Mouse (Mus musculus): Measurements from ENCODE around the gene Mast3. TPM values are rescaled to one million over a fixed set of nuclear protein-coding genes. Genes with fewer than 3 reads are reported as not detected.

The Mast3 gene
- polyA plus RNA-seq, 1 experiment: 178 TPM

DNA sequence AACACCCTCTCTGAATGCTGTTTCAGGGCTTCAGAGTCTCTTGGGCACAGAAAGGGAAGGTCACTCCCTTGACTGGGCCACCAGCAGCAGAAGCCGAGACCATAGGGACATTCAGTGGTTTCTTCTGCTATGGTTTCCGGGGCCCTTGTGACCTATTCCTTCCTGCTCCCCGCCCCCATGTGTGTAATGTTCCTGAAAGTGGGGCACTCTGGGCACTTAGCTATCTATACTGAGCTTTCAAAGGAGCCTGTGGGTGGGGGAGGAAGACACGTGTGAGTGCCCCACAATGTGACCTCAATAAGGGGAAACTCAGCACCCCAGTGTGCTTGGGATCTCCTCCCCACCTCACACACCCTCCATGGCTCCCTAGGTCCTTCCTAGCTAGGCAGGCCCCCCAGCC lies 1.7 kb upstream of the Mast3 start:
- no peak for DNase-seq (ENCODE audit: extremely low spot score in 1 of 2, low spot score in 1 of 2)

DNA sequence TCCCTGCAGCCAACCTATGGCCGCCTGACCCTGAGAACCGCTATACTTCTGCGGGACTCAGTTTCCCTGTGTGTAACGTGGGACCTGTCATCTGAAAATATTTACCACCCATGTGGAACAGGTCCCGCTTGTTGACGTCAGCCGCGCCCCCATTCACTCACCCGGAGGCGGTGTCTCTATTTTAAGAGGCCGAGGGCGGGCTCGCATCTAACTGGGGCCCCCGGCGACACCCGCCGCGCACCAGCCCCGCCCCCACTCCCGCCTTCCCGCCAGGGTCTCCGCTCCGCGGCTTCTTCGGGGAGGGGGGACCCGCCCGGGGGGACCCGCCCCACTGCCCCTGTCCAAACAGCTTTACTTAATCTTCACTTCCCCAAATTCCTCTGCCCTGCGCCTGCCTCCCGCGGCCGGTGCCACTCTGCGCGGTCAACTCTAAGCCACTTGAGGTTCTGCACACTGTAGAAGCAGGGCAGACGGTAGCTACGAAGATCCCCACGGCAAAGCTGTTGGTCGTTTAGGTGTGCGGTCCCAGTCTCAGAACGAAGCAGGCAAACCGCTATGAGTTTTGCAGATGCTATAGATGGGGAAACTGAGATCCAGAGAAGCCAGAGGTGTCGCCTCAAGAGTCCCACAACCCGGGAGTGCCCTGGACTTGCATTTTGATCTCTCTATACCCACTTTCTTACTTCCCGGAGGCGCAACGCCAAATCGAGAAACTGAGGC lies 933 bp downstream of the Mast3 start:
- DNase-seq (ENCODE audit: extremely low spot score in 1 of 2, low spot score in 1 of 2): peak in 1 of 2 experiments; percentile 88

DNA sequence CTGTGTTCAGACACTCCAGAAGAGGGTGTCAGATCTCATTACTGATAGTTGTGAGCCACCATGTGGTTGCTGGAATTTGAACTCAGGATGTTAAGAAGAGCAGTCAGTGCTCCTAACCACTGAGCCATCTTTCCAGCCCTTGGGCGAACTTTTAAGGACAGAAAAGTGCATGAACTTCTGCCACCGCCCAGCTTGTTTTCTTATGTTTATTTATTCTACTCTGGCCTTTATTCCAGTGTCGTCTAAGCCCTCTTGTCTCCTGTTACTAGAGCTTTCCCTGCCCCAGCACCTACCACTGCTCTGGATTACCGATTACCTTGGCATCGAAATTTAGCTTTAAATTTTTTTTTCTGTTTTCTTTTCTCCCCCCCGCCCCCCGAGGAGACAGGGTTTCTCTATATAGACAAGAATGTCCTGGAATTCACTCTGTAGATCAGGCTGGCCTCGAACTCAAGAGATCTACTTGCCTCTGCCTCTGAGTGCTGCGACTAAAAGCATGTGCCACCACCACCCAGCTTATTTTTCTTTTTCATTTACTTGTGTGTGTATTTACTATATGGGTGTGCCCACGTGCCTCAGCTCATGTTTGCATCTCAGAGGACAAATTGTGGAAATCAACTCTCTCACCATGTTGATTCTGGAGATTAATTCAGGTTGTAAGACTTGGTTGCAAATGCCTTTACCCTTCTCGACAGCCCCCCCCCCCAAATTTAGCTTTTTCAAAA lies 1.9 kb downstream of the Mast3 start:
- no peak for DNase-seq (ENCODE audit: extremely low spot score in 1 of 2, low spot score in 1 of 2)

DNA sequence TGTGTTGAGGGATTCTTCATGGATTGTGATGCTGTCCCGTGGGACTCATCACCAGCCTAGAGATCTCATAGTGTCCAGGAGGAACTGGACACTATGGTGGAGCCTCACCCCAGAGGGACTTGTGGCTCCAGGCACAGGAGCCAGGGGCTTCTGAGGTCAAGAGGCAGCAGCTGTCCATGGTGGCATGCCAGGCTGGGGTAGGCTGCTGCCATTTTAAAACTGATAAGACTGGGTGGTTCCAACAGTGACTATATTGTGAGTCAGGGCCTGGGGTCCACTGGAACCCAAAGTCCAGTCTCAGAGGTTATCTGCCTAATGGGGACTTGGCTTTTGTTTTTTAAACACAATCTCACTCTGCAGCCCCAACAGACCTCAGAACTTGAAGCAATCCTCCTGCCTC lies 3.0 kb downstream of the Mast3 start:
- no peak for DNase-seq (ENCODE audit: extremely low spot score in 1 of 2, low spot score in 1 of 2)

DNA sequence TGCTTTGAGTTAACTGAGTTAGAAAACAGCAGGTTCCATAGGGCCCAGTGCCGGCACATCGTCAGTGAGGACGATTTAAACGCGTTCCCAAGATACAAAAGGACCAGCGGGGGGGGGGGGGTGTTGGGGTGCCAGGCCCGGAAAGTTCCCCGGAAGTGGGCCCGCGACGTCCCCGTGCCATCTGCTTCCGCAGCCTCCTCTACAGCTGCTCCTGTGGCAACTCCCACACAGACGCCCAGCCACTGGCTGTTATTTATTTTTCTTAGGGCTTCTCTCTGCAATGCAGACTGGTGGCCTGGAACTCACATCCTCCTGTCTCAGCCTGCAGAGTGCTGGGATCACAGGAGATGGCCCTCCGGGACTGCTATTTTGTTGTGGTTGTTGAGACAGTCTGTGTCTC lies 3.7 kb downstream of the Mast3 start:
- peak in 1 of 2 experiments; percentile 87 for DNase-seq (ENCODE audit: extremely low spot score in 1 of 2, low spot score in 1 of 2)

DNA sequence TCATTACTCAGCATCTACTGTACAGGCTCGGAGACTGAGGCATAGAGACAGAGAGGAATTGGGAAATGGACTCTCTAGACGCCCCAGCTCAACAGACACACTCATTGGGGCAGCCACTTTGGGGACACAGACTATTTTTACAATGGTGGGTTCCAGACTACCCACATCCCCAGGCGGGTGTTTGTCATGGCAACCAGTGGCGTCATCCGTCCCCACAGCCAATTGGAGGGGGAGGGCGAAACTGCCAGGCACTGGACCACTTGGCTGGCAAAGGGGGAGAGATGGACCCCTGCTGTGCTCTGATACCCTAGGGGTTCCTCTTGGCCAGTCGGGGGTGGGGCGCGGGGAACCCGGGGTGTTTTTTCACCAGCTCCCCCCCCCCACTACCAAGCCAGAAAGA lies 4.2 kb downstream of the Mast3 start:
- peak in 1 of 2 experiments; percentile 77 for DNase-seq (ENCODE audit: extremely low spot score in 1 of 2, low spot score in 1 of 2)

DNA sequence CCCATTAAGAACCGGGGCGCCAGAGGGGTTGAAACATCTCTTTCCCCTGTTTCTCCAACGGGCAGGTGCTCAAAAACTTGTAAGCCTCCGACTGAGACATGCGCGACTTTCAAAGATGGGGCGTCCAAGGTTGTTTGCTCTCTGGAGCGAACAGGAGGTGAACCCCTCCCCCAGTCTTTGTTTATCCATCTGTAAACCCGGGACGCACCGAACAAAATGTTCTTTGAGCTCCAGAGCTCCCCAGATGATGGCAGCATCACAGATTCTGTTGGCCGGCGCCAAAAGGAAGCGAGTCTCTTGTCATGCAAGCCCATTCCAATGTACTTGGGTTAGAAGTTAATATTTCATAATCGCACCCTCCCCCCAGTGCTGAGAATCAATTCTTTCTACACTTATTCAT lies 6.6 kb downstream of the Mast3 start:
- peak in 1 of 2 experiments; percentile 63 for DNase-seq (ENCODE audit: extremely low spot score in 1 of 2, low spot score in 1 of 2)

DNA sequence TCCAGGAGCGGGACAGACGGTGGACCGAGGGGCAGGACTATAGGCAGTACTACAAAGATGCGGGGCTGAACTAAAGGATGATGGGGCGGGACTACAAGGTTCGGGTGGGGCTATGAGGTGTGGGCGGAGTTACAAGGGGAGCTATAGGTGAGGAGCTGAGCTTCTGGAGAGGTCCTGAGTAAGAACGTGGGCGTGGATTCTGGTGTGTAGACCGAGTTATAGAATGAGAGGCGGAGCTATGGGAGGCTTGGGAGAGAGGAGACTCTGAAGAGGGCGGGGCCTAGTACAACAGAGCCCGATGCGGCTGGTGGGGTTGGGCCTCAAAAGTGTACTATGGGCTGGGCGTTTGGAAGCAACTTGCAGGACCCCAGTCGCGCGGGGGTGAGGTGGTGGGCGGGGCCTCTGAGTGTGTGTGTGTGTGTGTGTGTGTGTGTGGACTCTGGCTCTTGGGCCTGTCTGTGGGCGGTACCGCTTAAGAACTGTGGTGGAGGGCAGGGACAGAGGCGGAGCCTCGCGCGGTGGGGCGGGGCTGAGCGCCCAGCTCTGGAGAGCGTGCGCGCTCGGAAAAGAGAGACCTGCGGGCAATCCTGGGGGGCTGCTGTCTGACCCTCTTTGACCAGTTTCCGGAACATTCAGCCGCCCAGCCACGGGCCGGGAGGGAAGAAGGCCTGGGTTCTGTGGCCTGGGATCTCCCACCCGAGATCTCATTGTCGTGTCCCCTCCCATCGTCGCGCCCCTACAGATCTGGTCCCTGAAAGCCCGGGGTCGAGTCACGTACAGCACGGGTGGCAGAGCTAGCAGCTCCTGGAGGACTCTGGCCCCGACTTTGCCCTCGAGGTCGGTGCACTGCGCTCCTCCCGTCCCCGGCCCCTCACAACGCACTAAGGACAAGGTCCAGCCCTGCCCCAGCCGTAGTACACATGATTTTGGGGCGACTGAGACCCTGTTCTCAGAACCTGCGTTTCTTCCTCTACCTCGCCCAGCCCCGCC lies 7.5 kb downstream of the Mast3 start:
- peak; percentile 89 to 91 for DNase-seq (ENCODE audit: extremely low spot score in 1 of 2, low spot score in 1 of 2)

DNA sequence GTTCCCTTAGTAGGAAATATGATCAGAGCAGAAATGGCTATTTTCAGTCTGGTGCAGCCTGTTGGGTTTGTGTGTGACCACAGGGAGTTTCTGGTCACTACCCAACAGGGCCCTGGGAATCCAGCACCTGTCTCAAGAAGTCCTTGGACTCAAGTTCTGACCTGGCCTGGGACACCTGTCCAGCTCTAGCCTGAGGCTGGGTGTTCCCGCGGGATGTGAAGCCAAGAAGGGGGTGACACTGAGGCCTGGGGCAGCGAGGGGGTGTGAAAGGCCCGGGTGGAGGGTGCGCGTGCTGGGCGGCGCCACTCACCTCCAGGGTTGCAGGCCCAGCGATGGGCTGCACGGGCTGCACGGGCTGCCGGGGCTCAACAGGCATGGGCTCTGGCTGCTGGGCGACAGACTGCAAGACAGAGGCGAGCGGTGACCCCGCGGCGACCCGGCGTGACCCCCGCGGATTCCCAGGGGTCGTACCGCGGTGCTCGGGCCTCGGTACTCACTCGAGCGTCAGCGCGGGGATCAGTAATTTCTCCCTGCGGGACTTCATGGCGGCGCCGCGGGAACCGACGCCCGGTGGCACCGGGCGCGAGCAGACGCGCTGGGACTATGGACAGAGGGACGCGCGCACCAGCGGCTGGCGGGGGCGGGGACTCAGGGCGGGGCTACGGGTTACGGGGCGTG lies 8.3 kb downstream of the Mast3 start:
- DNase-seq (ENCODE audit: extremely low spot score in 1 of 2, low spot score in 1 of 2): no peak

DNA sequence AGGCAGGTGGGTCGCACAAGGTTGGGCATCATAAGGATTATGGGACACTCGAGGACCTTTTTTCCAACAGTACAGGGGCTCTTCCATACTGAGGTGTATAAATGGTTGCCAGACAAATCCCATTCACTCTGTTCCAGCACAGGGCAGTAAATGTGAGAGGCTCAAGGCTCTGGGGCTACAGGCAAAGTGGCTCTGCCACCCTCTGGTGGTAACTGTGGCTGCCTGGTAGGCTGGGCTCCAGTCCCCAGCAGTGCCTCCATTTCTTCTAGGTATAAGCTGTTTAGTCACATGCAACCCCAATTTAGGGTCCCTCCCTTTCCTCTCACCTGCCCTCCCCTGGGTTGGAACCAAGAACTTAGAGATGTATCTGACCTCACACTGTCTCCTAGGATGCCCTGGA lies 9.5 kb downstream of the Mast3 start:
- no peak for DNase-seq (ENCODE audit: extremely low spot score in 1 of 2, low spot score in 1 of 2)

DNA sequence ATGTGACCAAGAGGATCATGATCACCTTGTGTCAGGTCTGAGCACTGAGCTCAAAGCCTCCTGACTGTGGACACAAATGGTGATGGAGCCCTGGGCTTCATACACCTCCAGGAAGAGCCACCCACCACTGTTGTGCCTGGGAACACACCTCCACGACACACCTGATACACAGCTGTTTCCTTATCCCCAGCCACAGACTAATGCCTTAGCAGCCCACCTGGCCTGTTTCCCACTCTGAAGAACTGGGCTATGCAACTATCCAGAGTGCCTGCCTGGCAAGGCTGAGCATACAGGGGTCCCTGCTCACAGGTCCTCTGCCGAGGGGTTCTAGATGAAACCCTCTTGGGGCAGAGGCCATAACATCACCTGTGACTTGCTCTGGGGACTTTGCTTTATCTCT lies 10.6 kb downstream of the Mast3 start:
- no peak for DNase-seq (ENCODE audit: extremely low spot score in 1 of 2, low spot score in 1 of 2)

DNA sequence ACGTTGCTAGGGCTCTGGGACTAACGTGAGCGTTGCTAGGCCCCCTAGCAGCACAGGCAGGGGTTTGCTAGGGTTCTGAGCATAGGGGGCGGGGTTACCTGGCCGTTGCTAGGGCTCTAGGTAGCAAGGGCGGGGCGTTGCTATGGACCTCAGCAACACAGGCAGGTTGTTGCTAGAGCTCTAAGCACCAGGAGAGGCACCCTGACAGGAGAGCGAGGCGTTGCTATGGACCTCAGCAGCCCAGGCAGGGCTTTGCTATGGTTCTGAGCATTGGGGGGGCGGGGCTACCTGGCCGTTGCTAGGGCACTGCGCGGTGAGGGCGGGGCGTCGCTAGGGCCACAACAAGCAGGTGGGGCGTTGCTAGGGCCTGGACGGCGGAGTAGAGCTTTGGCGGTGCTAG lies 12.2 kb downstream of the Mast3 start:
- DNase-seq (ENCODE audit: extremely low spot score in 1 of 2, low spot score in 1 of 2): no peak

DNA sequence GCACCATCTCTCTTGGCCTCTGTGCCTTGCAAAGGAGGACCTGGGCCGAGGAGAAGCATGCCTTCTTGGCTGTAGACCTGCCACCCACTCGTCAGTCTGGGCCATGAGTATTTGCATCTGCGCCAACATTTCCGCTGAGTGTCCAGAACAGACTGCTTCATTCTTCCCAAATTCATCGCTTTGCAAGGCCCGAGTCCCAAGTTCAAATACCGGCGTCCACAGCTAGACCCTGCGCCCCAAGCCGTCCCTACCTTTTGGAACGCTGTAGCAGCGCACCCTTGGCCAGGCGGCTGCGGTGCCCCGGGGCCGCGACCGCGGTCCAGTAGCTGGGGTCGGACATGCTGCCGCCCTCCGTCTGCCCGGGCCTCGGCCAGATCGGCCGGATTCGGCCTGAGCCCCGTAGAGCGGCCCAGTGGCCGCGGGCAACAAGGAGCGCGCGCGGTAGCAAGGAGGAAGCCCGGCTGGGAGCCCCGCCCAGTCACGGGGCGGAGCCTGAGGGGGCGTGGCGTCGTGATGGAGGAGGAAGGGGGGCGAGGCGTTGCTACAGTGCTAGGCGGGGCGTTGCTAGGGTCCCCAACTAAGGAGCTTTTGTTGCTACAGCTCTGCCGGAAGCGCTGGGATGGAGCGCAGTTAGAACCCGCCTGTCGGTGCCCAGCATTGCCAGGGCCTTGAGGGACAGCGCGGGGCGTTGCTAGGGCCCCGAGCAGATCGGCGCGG lies 12.7 kb downstream of the Mast3 start:
- peak; percentile 92 to 97 for DNase-seq (ENCODE audit: extremely low spot score in 1 of 2, low spot score in 1 of 2)

DNA sequence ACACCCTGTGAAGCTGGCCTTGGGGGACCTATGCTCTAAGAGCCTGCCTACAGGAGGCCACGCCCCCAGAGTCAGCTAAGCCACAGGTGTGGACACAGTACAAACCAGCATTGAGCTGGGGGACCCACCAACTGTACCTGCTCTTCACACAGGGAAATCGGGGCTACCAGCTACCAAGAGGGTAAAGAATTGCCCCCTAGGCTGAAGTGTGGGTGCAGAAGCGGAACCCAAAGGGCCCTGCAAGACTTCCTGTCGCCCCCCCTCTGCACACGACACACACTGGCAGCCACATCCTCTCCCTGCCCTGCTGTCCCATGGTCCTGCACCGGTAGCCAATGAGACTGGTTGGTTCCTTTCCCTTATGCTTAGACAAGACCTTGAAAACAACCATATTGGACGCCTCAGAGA lies 13.6 kb downstream of the Mast3 start:
- no peak for DNase-seq (ENCODE audit: extremely low spot score in 1 of 2, low spot score in 1 of 2)

DNA sequence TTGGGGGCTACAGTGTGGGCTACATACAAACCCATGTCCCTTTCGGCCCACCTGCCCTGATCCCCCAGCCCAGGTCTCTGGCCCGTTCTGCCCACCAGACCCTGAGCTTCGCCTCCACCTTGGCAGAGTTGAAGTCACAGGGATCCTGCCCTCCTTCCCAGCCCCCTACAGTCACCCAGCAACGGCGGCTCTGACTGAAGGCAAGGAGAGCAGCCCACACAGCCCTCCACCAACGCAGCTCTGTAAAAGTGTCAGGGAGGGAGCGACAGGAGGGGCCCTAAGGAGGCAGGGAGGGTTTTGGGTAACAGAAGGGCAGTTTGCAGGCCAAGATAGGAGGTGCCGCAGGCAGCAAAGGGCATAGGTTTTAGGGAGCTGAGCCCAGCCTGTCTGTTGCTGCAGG lies 14.0 kb downstream of the Mast3 start:
- peak in 1 of 2 experiments; percentile 75 for DNase-seq (ENCODE audit: extremely low spot score in 1 of 2, low spot score in 1 of 2)

DNA sequence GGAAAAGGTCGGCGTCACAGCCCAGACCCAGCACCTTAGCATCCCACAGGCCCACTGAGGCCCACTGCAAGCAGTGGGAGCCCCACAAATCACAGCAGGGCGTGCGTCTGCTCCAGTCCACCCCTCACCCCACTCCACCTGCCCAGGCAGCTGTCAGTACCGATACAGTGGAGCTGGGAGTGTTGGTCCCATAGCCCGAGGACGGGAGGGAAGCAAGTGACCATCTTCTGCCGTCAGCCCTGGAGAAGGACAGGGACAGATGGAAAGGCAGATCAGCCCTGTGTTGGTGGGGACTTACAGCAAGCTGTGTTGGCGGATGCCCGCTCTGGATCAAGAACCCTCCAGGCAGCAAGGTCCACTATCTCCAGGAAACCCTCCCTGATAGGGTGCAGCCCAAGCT lies 15.8 kb downstream of the Mast3 start:
- DNase-seq (ENCODE audit: extremely low spot score in 1 of 2, low spot score in 1 of 2): no peak

DNA sequence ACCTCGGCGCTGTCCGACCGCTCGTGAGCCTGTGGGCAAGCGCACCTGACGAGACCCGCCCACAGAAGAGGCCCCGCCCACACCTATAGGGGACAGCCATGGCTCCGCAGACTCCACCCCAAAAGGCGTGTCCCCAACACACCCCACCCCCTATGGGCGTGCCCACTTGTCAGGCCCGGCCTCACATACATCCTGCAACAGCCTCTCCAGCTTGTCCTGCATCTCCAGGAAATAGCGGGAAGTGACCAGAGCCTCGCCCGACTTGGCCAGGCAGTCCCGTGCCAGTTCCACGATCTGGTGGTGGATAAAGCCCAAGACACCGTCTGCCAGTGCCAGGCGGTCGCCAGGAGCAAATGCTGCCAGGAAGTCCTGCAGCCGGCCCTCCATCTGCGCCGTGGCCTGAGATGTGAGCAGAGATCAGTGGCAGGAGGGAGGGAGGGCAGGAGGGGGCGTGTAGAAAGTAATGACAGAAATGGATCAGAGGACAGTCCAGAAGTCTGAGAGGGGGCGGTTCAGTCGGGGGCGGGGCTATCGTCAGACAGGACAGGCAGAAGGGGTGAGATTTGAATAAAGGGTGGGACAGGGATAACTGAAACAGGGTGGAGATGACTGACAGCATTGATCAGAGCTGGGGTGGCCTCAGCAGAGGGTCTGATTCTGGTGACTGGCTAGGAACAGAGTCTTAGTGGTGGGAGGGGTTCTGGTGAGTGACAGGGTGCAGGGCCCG lies 16.8 kb downstream of the Mast3 start:
- no peak for DNase-seq (ENCODE audit: extremely low spot score in 1 of 2, low spot score in 1 of 2)

DNA sequence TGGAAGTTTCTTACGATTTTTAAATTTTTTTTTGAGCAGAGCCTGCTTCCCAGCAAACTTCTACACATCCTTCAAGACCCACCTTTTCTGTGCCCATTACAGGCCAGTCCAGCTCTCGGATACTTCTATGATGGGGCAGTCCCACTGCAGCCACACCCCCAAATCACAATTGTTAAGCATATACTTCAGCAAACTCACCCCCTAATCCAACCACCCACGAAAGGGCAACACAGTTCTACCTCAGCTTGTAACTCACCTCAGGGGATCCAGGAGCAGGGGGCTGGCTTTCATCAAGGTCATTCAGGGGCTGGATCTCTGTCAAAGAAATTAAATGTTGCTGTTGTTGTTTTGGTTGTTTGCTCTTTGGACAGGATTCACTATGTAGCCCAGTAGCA lies 17.8 kb downstream of the Mast3 start:
- DNase-seq (ENCODE audit: extremely low spot score in 1 of 2, low spot score in 1 of 2): no peak

All from frontal cortex, adult 2 months (tissue).